Mouse (Mus musculus) T-cell, adult 2 months (primary cell): ENCODE measurements around the gene Gm49337.

Experiments
- DNase-seq: peaks from one replicate; pipeline ENCODE4 v3.0.0; 2022; ENCODE audit warnings: low spot score

The Gm49337 gene

DNA sequence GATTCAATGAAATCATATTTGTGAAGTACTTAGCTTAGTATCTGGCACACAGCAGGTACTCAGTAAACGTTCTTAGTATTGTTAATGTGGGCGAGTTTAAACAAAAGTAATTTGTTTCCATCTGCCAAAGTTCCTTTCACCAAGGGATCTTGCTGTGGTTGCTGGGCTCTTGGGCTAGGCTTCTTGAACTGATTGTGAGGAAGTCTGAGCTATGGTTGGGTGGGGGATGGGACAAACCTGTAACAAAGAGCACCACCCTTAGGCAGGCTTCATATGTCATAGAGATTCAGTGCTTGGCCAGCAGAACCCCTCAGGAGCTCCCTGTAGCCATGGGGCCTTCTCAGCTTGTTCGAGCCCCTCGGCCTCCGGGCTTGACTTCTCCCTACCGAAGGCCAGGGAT, at the start of gene Gm49337, which contains the start of gene 1700042G07Rik:
Gene Gm49337, plus strand, starts transcription at position 313 of the 400 bp plus-strand sequence.
Gene 1700042G07Rik, plus strand, starts transcription at position 301 of the 400 bp plus-strand sequence.
- DNase-seq = no peak

DNA sequence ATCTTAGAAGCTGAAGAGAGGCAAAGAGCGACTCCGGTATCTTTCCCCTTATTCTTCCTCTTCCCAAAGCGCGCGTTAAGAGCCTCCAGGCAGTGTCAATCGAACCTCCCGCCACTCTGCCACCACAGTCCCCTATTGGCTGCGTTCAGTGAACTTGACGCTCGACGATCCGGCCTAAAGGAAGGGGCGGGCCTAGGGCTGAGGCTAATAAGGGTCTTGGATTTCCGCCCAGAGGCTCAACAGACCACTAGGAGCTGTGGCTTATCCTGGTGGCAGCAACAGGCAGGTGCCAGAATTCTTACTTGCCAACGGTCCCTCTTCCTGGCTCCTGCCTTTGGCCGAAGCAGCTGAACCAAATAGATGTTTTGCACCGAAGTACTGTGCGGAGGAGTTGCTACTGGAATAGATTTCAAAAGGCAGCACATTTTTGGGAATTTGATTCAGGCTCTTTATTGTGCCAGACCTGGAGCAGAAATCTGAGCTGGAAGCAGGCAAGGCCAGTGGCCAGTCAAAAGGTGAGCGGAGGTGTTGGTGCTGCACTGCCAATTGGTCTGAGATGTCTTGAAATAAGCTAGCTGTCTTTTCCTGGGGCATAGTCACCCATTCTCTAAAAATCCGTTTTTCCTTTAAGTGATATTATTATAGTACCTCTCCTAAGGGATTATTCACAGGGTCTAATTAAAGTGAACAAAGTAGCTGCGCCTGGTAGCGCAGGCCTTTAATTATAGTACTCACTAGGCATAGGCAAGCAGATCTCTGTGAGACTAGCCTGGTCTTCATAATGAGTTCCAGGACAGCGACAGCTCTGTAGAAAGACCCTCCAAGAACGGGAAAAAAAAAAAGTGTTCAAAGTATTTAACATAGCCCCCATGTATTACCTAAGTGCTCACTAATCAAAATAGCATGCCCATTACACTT, 49.3 kb upstream of the Gm49337 start, which contains the start of the genes Rad54l and Pomgnt1:
Gene Rad54l, minus strand, starts transcription at position 89 of the 918 bp plus-strand sequence.
Gene Pomgnt1, plus strand, starts transcription at position 239 of the 918 bp plus-strand sequence.
- peak; percentile 66 for DNase-seq

DNA sequence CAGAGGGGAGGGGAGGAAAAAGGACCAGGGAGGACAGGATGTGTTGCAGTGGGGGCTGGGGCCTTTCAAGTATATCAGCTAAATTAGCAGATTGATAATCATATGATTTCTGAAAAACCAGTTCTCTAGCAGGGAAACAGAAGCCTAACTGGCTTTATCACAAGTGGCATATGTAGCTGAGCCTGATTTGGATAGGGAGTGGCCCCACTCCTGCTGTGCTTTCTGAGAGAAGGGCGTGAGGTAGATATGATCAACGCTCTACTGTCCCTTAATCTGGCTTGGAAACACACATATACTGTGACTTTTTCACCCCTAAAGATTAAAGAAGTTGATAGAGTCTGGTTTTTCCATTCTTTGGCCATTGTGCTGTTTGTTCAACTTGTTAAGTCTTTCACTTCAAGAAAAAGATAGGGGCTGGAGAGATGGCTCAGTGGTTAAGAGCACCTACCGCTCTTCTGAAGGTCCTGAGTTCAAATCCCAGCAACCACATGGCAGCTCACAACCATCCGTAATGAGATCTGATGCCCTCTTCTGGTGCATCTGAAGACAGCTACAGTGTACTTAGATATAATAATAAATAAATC, 47.3 kb upstream of the Gm49337 start:
- DNase-seq = no peak

DNA sequence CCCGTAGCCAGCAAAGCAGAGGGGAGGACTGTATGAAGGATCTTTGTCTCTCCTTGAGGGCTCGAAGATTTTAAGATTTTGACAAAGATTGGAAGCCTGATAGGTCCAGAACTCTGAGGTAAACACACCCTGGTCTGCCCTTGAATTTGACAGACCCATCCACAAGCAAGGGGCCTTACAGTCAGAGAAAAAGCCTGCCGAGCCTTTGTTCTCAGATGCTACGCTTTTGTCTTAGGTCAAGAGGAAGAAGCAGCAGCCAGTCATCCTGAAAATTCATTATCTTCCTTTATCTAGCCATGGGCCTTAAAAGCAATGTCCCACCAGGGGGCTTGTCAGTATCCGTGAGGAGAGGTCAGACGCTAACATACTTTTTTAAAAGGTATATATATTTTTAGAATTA, 45.2 kb upstream of the Gm49337 start:
- no peak for DNase-seq

DNA sequence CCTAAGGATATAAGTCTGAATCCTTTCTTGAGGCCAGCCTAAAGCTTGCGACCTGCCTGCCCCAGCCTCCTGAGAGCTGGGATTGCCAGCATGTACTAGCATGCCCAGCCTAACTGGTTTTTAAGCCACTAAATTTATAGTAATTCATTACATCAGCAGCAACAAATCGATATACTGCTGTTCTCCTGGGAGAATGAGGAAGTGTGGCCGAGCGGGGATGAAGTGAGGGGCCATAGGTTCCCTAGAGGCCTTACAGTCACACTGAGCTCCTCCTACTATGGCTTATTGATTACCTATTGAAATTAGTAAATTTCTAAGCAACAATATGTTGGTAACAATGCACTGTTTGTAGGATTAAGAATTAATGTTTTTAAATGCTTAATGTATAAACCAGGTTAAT, 40.1 kb upstream of the Gm49337 start:
- DNase-seq = no peak

DNA sequence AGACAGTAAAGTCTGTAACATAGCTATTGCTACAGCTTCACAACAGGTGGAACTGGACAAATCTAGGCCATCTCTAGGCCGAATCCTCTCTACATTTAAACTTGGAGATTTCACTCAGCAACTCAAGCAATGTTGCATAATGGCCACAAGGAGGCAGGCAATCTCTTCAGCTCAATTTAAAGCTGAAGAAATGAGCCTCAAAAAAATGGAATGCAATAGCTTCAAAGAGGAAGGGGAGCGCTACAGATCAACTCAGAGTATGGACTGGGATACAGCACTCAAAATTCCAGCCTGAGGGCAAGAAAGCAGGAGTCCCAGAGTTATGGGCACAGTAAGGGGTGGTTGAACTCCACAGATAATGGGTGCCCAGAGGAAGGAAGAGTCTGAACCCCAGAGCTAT, 38.2 kb upstream of the Gm49337 start:
- DNase-seq = no peak

DNA sequence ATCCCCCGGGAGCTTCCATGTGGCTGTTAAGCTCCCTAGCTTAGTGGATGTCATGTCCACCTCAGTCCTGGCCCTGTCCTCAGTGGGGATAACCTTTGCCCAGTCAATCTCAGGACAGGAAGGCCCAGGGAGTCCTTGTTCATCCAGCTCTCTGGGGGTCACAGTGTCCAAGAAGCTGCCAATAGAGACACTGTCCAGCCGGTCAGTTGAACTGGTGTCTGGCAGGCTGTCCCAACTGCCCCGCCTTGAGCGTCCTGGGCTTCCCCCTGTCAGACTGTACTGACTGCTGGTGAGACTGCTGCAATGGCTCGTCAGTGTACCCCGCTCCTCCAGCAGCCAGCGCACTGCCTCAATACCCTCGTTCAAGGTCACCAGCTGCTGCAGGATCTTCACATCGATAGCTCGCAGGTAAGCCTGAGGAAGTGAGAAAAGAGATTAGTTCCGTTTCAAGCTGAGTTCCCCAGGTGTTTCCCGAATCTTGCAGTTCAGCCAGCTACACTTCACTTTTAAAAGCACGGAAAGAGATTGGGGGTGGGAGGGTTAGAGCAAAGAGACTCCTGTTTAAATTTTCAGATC, 35.7 kb upstream of the Gm49337 start:
- DNase-seq = no peak

DNA sequence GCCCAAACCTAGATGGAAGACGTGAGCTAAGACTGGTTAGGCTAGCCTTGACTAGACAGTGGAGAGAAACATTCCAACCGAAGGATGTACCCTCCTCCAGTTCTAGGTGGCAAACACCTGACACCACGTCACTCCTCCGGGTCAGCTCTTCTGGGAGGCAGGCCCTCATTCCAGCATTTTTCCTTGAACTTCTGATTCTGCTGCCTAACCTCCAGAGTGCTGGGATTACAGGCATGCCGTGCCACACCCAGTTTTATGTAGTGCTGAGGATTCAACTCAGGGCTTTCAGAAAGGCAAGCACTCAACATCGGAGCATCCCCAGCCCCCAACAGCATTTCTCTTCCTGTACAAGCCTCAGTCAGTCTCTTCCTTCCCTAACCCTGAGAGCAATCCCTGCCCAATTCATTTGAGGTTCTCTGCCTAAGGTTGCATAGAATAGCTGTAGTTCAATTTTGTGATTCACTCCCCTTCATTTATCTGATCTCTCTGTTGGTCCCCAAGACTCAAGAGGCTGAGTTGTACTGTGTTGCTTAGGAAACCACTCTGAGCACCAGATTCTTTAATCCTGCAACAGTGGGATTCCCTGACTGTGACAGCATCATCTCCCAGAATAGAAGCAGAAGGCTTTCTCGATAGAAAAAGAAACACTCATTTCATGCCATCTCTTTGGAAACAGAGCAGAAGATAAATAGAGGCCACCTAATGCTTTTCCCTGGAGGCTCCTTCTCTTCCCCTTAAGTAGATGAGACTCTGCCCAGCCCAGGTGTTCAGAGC, 32.2 kb upstream of the Gm49337 start:
- DNase-seq = no peak

DNA sequence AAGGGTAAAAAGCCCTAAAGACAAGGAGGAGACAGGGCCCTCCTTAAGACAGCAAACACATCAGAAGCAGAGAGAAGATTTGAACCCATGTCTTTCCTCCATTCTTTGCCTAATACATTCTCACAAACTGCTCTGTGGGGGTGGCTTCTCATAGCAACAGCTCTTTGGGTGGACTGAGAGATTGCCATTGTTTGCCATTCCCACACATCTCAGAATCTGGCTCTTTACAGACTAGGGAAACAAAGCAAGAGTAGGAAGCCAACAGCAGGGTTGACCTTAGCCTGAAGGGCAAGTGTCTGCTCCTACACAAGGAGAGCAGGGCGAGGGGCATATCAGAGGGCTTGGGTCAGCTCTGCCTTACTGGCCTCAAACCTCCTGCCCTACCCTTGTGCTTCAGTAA, 31.4 kb upstream of the Gm49337 start:
- DNase-seq = no peak

DNA sequence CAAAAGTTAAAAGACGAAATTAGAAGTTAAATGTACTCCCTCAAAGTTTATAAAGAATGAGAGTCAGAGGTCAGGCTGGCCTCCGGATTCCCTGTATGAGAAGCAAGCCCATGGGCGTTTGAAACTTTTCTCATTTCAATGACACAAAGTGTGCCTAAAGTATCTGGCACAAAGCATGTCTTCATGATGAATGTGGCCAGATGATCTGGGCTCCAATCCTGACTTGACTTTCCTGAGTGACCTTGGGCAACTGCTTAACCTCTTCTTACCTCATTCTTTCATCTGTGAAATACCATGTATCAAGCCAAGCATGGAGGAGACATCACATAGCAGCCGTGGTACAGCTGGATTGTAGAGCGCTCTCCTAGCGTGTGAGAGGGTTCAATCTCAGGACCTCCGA, 30.9 kb upstream of the Gm49337 start:
- no peak for DNase-seq

DNA sequence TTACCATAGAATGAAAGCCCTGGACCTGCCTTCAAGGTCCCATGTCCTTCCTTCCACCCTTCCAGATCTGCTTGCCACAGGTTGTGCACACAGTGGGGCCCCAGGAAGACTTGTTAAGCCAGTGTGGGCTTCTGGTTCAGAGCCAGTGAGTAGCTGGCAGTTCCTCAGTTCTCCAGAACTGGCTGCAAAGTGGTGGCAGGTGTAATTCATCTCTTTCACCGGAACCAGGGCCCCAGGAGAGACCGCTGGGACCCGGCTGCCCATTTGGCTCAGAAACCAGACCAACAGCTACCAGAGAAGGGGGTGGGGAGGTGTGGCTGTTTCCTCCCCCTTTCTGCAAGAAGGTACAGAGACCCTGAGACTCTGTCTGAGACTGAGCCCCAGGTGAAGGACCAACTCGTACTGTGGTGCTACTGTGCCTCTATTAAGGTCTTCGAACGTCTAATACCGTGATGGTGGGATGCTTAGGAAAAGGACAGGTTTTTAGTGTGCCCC, 29.8 kb upstream of the Gm49337 start:
- no peak for DNase-seq

DNA sequence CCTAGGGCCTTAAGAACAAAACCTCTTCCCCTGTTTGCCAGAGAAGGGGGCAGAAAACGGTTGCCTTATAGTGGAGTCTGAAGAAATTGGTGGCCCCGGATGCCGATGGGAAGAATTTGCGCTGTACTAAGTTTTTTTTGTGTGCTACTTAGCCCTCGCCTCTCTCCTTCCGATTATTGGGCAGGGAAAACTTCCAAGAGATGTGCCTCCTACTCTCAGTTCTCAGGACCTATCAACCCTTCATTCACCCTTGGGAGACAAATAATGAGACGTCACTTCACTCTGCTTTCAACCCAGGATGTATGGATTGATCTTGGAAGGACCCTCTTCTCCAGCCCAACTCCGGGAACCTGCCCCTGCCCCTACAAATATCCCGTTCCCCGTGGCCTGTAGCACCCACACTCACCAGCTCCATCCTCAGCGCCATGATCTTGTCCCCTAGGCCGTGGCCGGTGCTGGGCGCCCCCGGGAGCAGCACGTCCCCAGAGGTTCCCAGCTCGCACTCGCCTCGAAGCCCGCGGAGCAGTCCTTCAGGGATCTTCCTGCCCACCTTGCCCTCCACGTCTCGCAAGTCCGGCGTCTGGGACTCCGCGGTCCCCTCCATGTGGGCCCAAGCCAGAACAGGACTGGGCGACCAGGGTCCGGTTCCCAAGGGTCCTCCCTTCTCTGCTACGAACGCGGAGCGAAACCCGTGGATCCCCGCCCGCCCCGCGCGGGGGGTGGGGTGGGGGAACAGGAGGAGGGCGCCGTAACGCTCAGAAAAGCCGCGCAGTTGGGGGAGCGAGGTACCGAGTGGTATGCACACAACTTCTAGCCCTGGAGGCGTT, 29.1 kb upstream of the Gm49337 start:
- peak; percentile 39 for DNase-seq

DNA sequence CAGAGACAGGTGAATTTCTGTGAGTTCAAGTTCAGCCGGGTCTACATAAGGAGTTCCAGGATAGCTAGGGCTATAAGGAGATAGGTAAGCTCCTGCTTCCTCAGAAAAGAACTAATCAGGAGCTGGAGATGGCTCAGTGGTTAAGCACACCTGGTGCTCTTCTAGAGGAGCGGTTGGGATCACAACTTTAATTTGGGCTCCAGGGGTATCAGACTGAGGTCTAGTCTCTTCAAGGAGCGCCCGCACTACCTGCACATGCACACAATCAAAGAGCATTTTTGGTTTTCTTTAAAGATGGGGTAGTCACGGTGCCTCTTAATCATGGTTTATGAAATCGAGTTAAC, 23.4 kb upstream of the Gm49337 start:
- no peak for DNase-seq

DNA sequence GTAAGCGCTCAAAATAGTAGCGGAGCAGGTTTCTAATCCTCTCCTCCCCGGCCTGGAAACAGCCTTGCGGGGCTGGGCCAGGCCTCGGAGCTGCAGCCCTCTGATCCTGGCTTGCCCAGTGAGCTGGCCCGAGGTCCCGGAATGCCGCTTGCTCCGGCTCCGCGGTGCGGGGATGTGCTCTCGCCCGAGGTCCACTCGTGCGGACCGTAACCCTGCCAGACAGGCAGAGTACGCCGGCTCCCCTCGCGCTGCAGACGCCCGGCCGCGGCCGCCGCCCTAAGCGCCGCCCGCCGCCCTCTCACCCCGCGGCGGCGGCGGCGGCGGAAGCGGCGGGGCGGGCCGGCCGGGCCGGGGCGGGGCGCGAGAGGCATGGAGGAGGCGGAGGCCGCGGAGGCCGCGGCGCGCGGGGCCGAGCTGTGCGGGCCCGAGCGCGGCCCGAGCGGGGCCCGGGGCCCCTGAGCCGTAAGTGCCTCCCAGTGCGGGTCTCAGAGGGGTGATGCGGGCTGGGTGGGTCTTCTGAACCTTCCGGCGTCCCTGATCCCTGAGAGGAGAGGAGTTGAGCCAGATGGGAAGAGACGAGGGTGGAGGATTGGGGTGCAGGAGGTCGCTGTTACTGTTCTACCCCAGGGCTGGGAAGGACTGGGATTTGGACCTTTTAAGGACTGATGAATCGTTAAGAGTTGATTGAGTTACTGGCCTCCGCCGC, 22.9 kb upstream of the Gm49337 start:
- DNase-seq = peak; percentile 53

DNA sequence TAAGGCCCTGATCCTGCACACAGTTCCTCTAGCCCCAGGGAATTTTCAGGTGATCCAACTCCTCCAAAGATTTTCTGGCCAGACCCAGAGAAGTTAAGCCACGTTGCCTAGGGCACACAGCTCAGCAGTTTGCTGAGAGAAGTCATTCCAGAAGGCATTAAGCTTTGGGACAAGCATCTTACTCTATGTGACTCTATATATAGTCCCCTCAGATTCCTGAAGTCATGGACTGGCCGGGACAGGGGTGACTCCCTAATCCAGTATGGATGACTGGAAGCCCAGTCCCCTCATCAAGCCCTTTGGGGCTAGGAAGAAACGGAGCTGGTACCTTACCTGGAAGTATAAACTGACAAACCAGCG, 22.3 kb upstream of the Gm49337 start:
- DNase-seq = no peak

DNA sequence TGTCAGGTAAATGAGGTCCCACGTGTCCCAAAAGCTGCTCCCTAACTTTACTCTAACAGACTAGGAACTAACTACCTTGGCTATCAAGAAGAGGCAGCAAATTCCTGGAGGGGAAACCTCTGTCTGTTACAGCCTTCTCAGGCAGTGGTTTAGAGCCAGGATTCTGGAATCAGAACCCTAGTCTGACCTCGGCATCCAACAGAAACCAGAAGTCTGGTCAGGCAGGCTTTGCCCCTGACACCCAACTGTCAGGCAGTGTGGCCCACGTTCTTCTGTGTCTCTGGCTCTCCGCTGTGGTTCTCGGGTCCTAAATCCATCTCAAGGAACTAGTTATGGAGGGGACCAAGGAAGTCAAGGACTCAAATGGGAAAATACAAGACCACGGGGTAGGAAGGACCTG, 21.9 kb upstream of the Gm49337 start, which contains the start of gene Lurap1:
Gene Lurap1, minus strand, starts transcription at position 101 of the 400 bp plus-strand sequence.
- no peak for DNase-seq

DNA sequence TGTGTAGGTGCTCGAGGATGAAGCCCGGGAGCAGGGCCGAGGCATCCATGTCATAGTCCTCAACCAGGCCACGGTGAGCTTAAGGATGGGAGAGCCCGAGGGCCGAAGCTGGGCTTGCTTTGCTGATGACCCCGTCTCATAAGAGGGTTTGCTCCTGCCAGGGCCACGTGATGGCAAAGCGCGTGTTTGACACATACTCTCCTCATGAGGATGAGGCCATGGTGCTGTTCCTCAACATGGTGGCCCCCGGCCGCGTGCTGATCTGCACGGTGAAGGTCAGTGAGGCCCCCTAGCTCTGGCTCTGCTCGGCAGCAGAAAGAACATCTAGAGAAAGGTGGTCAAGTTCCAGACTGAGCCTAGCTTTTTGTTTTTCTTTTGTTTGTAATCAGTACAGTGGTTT, 20.5 kb upstream of the Gm49337 start:
- no peak for DNase-seq

DNA sequence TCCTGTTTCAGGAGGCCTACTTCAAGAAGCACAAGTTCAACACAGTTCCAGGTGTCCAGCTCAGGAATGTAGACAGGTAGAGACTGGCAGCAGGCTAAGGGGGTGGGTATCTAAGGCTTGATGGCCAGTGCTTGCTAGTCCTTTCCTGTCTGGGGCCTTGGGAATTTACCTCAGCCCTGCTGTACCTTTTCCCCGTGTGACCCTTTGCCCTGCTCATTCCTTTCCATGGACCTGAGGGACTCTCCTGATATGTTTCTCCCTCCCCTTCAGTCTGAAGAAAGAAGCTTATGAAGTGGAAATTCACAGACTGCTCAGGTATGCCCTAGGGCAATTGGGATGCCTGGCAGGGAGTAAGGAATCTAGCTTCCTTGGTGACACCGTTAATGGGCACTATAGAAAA, 15.3 kb upstream of the Gm49337 start:
- DNase-seq = no peak

DNA sequence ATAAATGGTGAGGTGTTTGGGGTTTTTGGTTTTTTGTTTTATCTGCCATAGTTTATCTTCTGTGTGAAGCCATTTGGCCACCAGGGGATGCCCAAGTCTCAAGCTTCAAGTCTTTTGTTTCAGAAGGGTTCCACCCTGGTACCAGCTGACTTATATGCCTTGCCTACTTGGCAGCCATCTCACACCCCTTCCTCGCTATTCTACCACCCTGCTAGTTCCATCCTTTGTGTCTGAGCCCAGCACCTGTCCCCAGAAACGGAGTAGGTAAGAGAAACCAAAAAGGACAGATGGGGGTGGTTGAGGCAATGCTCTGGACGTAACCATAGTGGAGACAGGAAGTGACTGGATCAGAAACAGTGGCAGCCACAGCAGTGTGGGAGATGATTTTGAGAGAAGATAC, 13.3 kb upstream of the Gm49337 start:
- DNase-seq = peak; percentile 39

DNA sequence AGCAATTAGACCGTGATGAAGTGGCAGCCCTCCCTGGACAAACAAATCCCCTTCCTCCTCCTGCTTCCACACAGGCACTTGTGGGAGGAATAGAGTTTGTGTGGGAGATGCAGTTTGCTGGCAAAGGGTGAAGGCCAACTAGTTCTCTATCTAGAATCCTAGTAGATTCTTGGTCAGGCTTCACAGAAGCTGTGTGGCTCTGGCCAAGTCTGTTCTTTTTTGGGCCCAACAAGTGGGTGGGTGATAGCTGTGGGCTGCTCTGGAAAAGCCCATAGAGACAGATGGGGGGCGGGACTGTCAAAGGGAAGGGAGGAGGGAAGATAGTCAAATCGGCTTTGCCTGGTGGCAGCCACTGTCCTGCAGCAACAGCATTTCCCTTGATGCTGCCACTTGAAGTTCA, 12.4 kb upstream of the Gm49337 start:
- no peak for DNase-seq

DNA sequence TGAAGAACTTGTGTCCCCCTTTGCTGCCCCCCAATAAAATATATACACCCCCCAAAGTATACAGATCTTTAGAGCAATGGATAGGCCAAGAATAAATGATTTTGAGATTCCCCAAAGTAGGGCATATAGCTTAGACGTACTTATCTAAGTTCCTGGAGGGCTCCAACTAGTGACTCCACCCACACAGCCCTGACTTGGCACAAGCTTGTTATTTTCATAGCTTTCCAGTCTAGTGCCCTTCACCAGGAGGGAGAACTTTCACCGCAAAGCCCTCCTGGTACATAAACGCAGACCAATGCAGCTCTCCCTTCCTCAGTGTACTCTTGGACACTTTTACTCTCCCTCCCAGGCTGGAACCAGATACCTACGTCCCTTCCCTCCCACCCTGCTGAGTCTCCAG, 11.0 kb upstream of the Gm49337 start:
- DNase-seq = no peak
